Mouse (Mus musculus): ENCODE data around the gene Txndc15.
A peak's percentile ranks its signal among the peaks of the same experiment; 100 is the strongest.
"Not testable (repeated sequence)": the region's sequence is repeated elsewhere in the genome, so short reads cannot be mapped to it uniquely, and the experiment has no call there.

Txndc15 gene

GRCm38 (mm10) chr13:55714501-55715166, at the start of gene Txndc15:
Txndc15 (plus strand) TSS chr13:55714650.
- DNase-seq (ENCODE audit: low spot score) = peak; percentile 78

GRCm38 (mm10) chr13:55668550-55668949, 45.9 kb upstream of the Txndc15 start:
- peak; percentile 18 for DNase-seq (ENCODE audit: low spot score)

- DNase-seq (ENCODE audit: low spot score) = no peak
These were observed 41.7 kb upstream of the Txndc15 start for GRCm38 (mm10) chr13:55672711-55673110.

GRCm38 (mm10) chr13:55677364-55677763, 37.1 kb upstream of the Txndc15 start:
- DNase-seq (ENCODE audit: low spot score) = no peak

GRCm38 (mm10) chr13:55682201-55682600, 32.2 kb upstream of the Txndc15 start:
- DNase-seq (ENCODE audit: low spot score) = no peak

- DNase-seq (ENCODE audit: low spot score) = no peak
These were observed 30.9 kb upstream of the Txndc15 start for GRCm38 (mm10) chr13:55683581-55683980.

- DNase-seq (ENCODE audit: low spot score) = no peak
These were observed 28.3 kb upstream of the Txndc15 start for GRCm38 (mm10) chr13:55686107-55686633.

GRCm38 (mm10) chr13:55687927-55688602, 26.4 kb upstream of the Txndc15 start:
- DNase-seq (ENCODE audit: low spot score) = no peak

GRCm38 (mm10) chr13:55692535-55693242, 21.8 kb upstream of the Txndc15 start, which contains the start of gene B230219D22Rik:
B230219D22Rik (plus strand) TSS chr13:55693124.
- peak; percentile 90 for DNase-seq (ENCODE audit: low spot score)

- no peak for DNase-seq (ENCODE audit: low spot score)
These were observed 21.2 kb upstream of the Txndc15 start for GRCm38 (mm10) chr13:55693243-55693721.

- DNase-seq (ENCODE audit: low spot score) = no peak
These were observed 20.3 kb upstream of the Txndc15 start for GRCm38 (mm10) chr13:55694110-55694509.

GRCm38 (mm10) chr13:55695989-55696388, 18.5 kb upstream of the Txndc15 start:
- not testable (repeated sequence) for DNase-seq (ENCODE audit: low spot score)

- DNase-seq (ENCODE audit: low spot score) = no peak
These were observed 10.1 kb upstream of the Txndc15 start for GRCm38 (mm10) chr13:55704301-55704700.

GRCm38 (mm10) chr13:55712846-55713245, 1.6 kb upstream of the Txndc15 start:
- no peak for DNase-seq (ENCODE audit: low spot score)

GRCm38 (mm10) chr13:55715167-55715512, 690 bp downstream of the Txndc15 start:
- no peak for DNase-seq (ENCODE audit: low spot score)

- DNase-seq (ENCODE audit: low spot score) = no peak
These were observed 1.6 kb downstream of the Txndc15 start for GRCm38 (mm10) chr13:55715908-55716510.

GRCm38 (mm10) chr13:55721516-55721915, 7.1 kb downstream of the Txndc15 start:
- no peak for DNase-seq (ENCODE audit: low spot score)

GRCm38 (mm10) chr13:55721995-55722394, 7.5 kb downstream of the Txndc15 start:
- DNase-seq (ENCODE audit: low spot score) = no peak

GRCm38 (mm10) chr13:55726598-55727119, 12.2 kb downstream of the Txndc15 start:
- no peak for DNase-seq (ENCODE audit: low spot score)

- peak; percentile 86 for DNase-seq (ENCODE audit: low spot score)
These were observed 12.8 kb downstream of the Txndc15 start, which contains the start of gene Pcbd2 for GRCm38 (mm10) chr13:55727120-55727838. Pcbd2 (plus strand) TSS chr13:55727368.

- peak; percentile 57 for DNase-seq (ENCODE audit: low spot score)
These were observed 13.4 kb downstream of the Txndc15 start for GRCm38 (mm10) chr13:55727839-55728238.
